Mouse (Mus musculus): Measurements from ENCODE around the gene Slc2a8. TPM values are rescaled to one million over a fixed set of nuclear protein-coding genes. Genes with fewer than 3 reads are reported as not detected.
A peak's percentile ranks its signal among the peaks of the same experiment; 100 is the strongest.

The Slc2a8 gene
- polyA plus RNA-seq, 1 experiment from 2014 or later: 9.1 TPM

GRCm38 (mm10) chr2:32962062-32962874 is 19.6 kb downstream of the Slc2a8 start:
- Histone ChIP-seq H3K27me3 (no peaks in the 10 kb centered on the region), H3K9me3 (replicated peaks) (no peaks in the 10 kb centered on the region), H3K27ac (replicated peaks) (peak overlapping the region; percentile 84), H3K4me2 (peak overlapping the region; percentile 97), H3K4me1 (replicated peaks) (peaks cover 67% of the 10 kb centered on the region), H3K9ac (peak overlapping the region; percentile 75), H3K36me3 (replicated peaks) (peaks cover 26% of the 10 kb centered on the region), H3K4me3 (replicated peaks) (peak overlapping the region; percentile 71)
- under 1% methylated on average over 33 of the region's 33 CpGs for WGBS (ENCODE audit: insufficient replicate concordance)
- ATAC-seq (ENCODE audit: insufficient read depth): no peak

- Histone ChIP-seq H3K36me3 (replicated peaks) (peaks cover 26% of the 10 kb centered on the region), H3K4me2 (peak within 1 kb of the TSS; percentile 97), H3K27ac (replicated peaks) (peak within 1 kb of the TSS; percentile 84), H3K4me3 (replicated peaks) (peak within 1 kb of the TSS; percentile 71), H3K4me1 (replicated peaks) (peaks cover 62% of the 10 kb centered on the region), H3K27me3 (no peaks in the 10 kb centered on the region), H3K9ac (peak within 1 kb of the TSS; percentile 75), H3K9me3 (replicated peaks) (no peaks in the 10 kb centered on the region)
- 3% methylated on average over 55 of the region's 55 CpGs for WGBS (ENCODE audit: insufficient replicate concordance)
- ATAC-seq (ENCODE audit: insufficient read depth): peak; percentile 82
Observed at GRCm38 (mm10) chr2:32961192-32961995, 20.5 kb downstream of the Slc2a8 start, which contains the start of the genes Rpl12 and Lrsam1. Gene Rpl12, plus strand, starts transcription at chr2:32961559. Gene Lrsam1, minus strand, starts transcription at chr2:32961614.

DNA sequence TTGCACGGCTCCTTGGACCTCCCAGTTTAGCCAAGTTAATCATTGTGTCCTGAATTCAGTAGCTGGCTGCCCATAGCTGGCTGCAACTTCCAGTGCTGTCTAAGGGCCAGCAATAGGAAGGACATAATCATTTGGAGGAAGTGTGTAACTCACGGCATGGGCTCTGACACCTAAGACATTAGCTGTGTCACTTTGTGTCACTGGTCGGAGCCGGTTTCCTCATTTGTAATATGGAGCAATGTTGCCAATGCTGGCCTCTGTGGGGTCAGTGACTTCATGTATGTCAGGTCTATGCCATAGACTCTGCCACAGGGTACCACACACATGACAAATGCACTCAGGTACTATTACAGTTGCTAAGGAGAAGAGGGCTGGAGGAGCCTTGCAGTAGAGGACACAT is 21.6 kb downstream of the Slc2a8 start:
- WGBS (ENCODE audit: insufficient replicate concordance): 68% methylated on average over 4 of the region's 4 CpGs
- H3K27ac ChIP-seq (replicated peaks): no peak overlapping the region
- H3K36me3 ChIP-seq (replicated peaks): peaks cover 26% of the 10 kb centered on the region
- H3K9me3 ChIP-seq (replicated peaks): no peaks in the 10 kb centered on the region
- peaks cover 52% of the 10 kb centered on the region for H3K4me1 ChIP-seq (replicated peaks)
- H3K27me3 ChIP-seq: no peaks in the 10 kb centered on the region
- H3K4me3 ChIP-seq (replicated peaks): 0 out of 2 replicates have a peak overlapping the region, but pooled peaks have one; percentile 71
- peak overlapping the region; percentile 97 for H3K4me2 ChIP-seq
- no peak for ATAC-seq (ENCODE audit: insufficient read depth)
- H3K9ac ChIP-seq: no peak overlapping the region

DNA sequence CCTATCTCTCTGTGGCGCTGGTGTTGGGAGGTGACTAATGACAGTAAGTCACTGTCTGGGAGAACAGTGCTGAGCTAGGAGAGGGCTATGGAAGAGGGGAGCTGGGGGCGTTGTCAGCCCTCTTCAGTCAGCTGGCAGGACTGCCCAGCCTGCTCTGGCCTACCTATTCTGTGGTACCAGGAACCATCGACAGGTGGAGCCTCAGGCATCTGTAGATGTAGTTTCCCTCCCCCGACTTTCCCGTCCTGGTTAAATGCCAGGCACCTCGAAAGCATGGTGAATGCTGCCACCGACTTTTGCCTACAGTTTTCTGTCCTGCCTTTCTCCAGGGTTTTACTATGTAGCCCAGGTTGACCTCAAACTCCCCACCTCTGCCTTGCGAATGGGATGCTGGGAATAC is 24.5 kb downstream of the Slc2a8 start:
- 60% methylated on average over 8 of the region's 8 CpGs for WGBS (ENCODE audit: insufficient replicate concordance)
- H3K4me1 ChIP-seq (replicated peaks): peaks cover 24% of the 10 kb centered on the region

DNA sequence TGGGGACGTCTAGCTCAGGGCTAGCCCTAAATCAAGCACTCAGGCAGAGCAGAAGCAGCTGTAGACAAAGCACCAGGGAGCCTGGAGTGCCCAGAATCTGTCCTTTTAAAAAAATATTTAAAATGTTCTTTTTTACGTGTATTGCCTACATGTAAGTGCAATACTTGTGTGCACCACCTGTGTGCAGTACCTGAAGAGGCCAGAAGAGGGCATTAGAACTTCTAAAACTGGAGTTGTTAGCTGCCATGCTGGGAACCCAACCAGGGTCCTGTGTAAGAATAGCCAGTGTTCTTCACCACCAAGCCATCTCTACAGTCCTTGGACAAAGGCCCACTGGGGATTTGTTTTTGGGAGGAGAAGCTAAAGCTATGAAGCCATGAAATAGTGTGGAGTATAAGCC is 27.3 kb downstream of the Slc2a8 start:
- H3K9me3 ChIP-seq (replicated peaks): no peaks in the 10 kb centered on the region
- H3K36me3 ChIP-seq (replicated peaks): peaks cover 17% of the 10 kb centered on the region
- H3K4me2 ChIP-seq: no peak overlapping the region
- H3K4me3 ChIP-seq (replicated peaks): no peak overlapping the region
- WGBS (ENCODE audit: insufficient replicate concordance): 77% methylated on average over 2 of the region's 2 CpGs
- ATAC-seq (ENCODE audit: insufficient read depth): no peak
- H3K4me1 ChIP-seq (replicated peaks): no peaks in the 10 kb centered on the region
- no peaks in the 10 kb centered on the region for H3K27me3 ChIP-seq
- no peak overlapping the region for H3K27ac ChIP-seq (replicated peaks)
- H3K9ac ChIP-seq: no peak overlapping the region

More for the DNA sequence above, 24.5 kb downstream of the Slc2a8 start:
- Histone ChIP-seq H3K9me3 (replicated peaks) (no peaks in the 10 kb centered on the region), H3K36me3 (replicated peaks) (peaks cover 13% of the 10 kb centered on the region), H3K27ac (replicated peaks) (no peak overlapping the region), H3K4me2 (no peak overlapping the region), H3K9ac (no peak overlapping the region), H3K4me3 (replicated peaks) (no peak overlapping the region), H3K27me3 (no peaks in the 10 kb centered on the region)
- no peak for ATAC-seq (ENCODE audit: insufficient read depth)

DNA sequence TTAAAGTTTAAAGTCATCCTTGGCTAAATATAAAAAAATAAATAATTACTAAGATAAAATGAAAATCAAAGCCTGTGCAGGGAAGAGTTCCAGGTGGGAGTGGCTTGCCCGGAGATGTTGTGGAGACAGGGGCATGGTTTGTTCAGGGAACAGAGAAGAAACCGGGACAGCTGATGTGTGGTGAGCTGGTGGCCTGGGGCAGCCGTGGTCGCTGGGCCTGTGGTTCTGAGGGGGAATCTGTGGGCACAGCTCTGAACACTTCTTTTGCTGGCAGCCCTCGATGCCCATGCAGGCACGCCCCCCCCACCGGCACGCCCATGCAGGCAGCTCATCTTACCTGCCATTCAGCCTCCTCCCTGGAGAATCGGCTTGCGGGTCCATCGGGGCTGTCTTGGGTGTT is 34.4 kb downstream of the Slc2a8 start:
- Histone ChIP-seq H3K4me2 (no peak overlapping the region), H3K4me3 (replicated peaks) (no peak overlapping the region), H3K36me3 (replicated peaks) (peaks cover 10% of the 10 kb centered on the region), H3K27ac (replicated peaks) (no peak overlapping the region), H3K9me3 (replicated peaks) (no peaks in the 10 kb centered on the region), H3K4me1 (replicated peaks) (no peaks in the 10 kb centered on the region), H3K27me3 (no peaks in the 10 kb centered on the region), H3K9ac (no peak overlapping the region)
- no peak for ATAC-seq (ENCODE audit: insufficient read depth)
- 74% methylated on average over 11 of the region's 11 CpGs for WGBS (ENCODE audit: insufficient replicate concordance)

GRCm38 (mm10) chr2:32940483-32940882 is 41.4 kb downstream of the Slc2a8 start:
- Histone ChIP-seq H3K27ac (replicated peaks) (no peak overlapping the region), H3K9me3 (replicated peaks) (no peaks in the 10 kb centered on the region), H3K4me3 (replicated peaks) (no peak overlapping the region), H3K27me3 (no peaks in the 10 kb centered on the region), H3K36me3 (replicated peaks) (peaks cover 10% of the 10 kb centered on the region), H3K4me1 (replicated peaks) (no peaks in the 10 kb centered on the region), H3K4me2 (no peak overlapping the region), H3K9ac (no peak overlapping the region)
- 76% methylated on average over 4 of the region's 4 CpGs for WGBS (ENCODE audit: insufficient replicate concordance)
- ATAC-seq (ENCODE audit: insufficient read depth): no peak

DNA sequence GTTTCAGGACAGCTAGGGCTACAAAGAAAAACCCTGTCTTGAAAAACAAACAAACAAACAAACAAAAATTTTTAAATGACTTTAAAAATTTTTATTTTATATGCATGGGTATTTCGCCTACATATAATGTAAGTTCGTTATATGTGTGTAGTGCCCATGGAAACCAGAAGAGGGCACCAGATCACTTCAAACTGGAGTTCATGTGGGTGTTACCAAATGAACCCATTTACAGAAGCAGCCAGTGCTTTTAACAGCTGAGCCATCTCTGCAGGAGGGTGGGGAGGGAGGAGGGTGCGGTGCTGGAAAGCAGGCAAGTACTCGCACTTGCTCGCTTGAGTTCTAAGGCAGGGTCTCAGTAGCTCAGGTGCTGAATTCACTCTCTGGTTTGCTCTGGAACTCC is 42.5 kb downstream of the Slc2a8 start:
- H3K9me3 ChIP-seq (replicated peaks): no peaks in the 10 kb centered on the region
- no peak overlapping the region for H3K9ac ChIP-seq
- 36% methylated on average over 5 of the region's 5 CpGs for WGBS (ENCODE audit: insufficient replicate concordance)
- ATAC-seq (ENCODE audit: insufficient read depth): no peak
- no peaks in the 10 kb centered on the region for H3K27me3 ChIP-seq
- H3K27ac ChIP-seq (replicated peaks): no peak overlapping the region
- peaks cover 11% of the 10 kb centered on the region for H3K36me3 ChIP-seq (replicated peaks)
- H3K4me2 ChIP-seq: no peak overlapping the region
- H3K4me1 ChIP-seq (replicated peaks): no peaks in the 10 kb centered on the region
- no peak overlapping the region for H3K4me3 ChIP-seq (replicated peaks)

DNA sequence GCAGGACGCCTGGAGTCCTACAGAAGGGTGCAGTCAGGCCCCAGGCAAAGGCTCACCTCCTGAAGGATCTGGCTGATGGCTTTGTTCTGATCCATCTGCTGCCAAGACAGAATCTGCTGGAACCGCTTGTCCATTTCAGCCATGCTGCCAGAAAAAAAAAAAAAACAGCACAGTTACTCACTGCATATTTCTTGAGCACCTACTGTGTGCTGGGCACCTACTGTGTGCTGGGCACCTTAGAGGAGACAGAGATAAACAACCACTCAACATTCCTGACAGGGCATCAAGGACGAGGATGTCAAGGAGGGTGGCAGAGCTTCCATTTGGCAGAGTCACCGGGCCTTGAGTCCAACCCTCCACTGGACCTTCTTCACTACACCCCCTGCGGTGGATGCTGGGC is 43.1 kb downstream of the Slc2a8 start:
- ATAC-seq (ENCODE audit: insufficient read depth): no peak
- Histone ChIP-seq H3K9ac (no peak overlapping the region), H3K4me2 (no peak overlapping the region), H3K36me3 (replicated peaks) (peaks cover 10% of the 10 kb centered on the region), H3K9me3 (replicated peaks) (no peaks in the 10 kb centered on the region), H3K27me3 (no peaks in the 10 kb centered on the region), H3K4me1 (replicated peaks) (no peaks in the 10 kb centered on the region), H3K27ac (replicated peaks) (no peak overlapping the region), H3K4me3 (replicated peaks) (no peak overlapping the region)
- WGBS (ENCODE audit: insufficient replicate concordance): 66% methylated on average over 5 of the region's 5 CpGs

DNA sequence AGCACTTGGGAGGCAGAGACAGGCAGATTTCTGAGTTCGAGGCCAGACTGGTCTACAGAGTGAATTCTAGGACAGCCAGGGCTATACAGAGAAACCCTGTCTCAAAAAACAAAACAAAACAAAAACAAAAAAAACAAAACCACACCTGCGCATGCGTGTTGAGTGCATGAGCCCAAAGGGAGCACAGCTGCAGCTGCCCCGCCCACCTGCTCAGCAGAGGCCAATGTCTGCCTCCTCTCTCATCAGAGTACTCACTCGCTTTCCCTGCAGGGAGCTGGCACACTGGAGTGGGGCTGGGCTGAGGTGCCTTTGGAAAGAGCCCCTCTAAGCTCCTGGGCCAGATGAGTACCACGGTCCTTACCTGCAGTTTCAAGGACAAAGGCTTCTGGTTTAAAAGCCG is 50.2 kb downstream of the Slc2a8 start:
- Histone ChIP-seq H3K9ac (no peak overlapping the region), H3K27ac (replicated peaks) (no peak overlapping the region), H3K4me3 (replicated peaks) (no peak overlapping the region), H3K27me3 (no peaks in the 10 kb centered on the region), H3K9me3 (replicated peaks) (no peaks in the 10 kb centered on the region), H3K36me3 (replicated peaks) (peaks cover 3% of the 10 kb centered on the region), H3K4me2 (no peak overlapping the region), H3K4me1 (replicated peaks) (peaks cover 19% of the 10 kb centered on the region)
- 66% methylated on average over 7 of the region's 7 CpGs for WGBS (ENCODE audit: insufficient replicate concordance)
- no peak for ATAC-seq (ENCODE audit: insufficient read depth)
